Mouse (Mus musculus): ENCODE results near the gene Fam43a. TPM values are rescaled to one million over a fixed set of nuclear protein-coding genes. Genes with fewer than 3 reads are reported as not detected.

The Fam43a gene
- polyA plus RNA-seq, 1 experiment from 2014 or later: 14.2 TPM

DNA sequence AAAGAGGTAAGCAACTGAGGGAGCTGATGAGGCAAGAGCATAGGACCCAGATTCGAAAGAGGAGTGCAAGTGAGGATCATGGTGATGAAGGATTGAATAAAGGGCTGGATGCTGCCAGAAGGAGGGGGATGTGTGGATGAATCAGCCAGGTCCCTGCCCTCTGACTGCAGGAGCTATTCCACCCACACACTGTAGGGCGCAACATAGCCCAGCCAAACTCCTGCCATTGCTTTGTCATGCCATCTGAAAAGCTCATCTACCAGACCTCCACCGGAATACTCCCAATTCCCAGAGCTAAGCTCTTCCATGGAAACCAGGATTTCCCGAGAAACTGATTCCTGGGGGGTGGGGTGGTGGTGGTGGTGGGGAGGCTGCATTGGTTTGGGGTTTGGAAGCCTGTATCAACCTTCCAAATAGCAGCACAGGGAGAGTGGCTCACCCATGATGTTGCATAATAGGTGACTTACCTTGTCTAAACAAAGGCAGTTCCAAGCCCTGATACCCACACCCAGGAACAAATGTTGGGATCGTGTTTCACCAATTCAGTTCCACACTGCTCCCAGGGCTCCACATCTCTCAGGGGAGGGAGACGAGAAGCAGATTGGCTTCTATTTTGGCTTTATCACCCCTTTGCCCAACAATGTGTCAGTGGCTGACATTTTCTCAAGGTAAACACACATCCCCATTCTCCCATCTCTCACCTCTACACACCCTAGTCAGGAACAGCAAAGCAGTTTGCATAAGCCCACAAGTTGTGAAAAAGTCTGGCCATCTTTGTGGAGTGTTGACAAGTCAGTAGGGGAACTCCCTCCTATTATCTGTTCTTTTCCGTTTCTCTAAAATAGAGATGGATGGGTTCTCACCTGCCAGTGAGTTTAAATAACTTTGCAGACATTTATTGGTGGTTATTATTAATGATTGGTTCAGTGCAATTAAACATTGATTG lies 9.0 kb upstream of the Fam43a start:
- Histone ChIP-seq H3K27me3 (ENCODE audit: control insufficient read depth, insufficient read depth, low read length) (no peaks in the 10 kb centered on the region), H3K9ac (ENCODE audit: low read length) (no peak overlapping the region), H3K4me2 (replicated peaks; ENCODE audit: low read depth) (no peak overlapping the region), H3K4me1 (replicated peaks; ENCODE audit: control insufficient read depth, insufficient read depth) (no peaks in the 10 kb centered on the region), H3K9me3 (ENCODE audit: control insufficient read depth, low read length) (no peaks in the 10 kb centered on the region), H3K4me3 (ENCODE audit: low read depth, low read length) (no peak overlapping the region), H3K36me3 (ENCODE audit: control insufficient read depth, insufficient read depth, low read length) (no peaks in the 10 kb centered on the region; the same call in 1 of the 2 replicates), H3K27ac (replicated peaks) (peak overlapping the region; percentile 63)
- no peak for TF ChIP-seq EP300 (optimal IDR thresholded peaks at IDR 0.05)
- TF ChIP-seq CTCF (IDR thresholded peaks at IDR 0.05; ENCODE audit: low read depth): peak; percentile 30; the same call in 1 of the 2 replicates
- 23% methylated on average over 7 of the region's 7 CpGs for WGBS
- ATAC-seq (ENCODE audit: low FRiP score, low TSS enrichment): peak; percentile 36; the same call in 1 of the 2 replicates
- DNase-seq (ENCODE audit: low spot score): peak; percentile 48

DNA sequence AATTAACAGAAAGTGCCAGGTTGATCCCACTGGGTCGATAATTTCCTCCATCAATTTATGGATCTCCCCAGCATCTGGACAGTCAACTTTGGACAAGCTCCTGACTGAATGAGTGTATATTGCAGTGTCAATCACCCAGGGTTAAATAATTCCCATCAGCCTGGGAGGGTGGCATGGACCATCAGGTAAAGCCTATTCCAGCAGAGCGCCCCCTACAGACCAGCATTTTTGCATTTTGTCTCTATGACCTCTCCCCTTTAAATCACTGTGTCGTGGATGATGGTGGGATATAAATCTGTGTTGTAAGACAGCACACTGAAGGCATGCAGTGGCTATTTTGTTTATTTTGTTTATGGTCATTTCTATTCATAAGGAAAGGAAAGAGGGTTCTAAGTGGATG lies 7.5 kb upstream of the Fam43a start:
- WGBS: 44% methylated on average over 3 of the region's 3 CpGs

DNA sequence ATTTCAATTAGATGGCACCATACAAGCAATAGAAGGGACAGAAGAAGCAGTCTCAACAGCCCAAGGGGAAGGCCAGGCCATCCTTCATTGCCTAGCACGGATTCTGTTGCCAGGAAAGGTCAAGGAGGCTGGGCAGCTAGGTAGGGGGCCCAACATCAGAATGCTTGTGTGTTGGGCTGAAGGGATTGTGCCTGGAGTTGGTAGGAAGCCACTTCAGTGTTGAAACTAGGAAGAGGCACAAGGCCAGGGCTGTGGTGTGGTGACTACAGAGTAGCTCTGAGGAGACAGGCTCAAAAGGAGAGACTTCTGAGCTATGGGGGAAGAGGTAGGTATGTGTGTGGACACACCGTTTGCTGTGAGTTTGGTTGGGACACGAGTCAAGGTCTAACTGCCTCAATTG lies 4.2 kb upstream of the Fam43a start:
- H3K4me1 ChIP-seq (replicated peaks; ENCODE audit: control insufficient read depth, insufficient read depth): no peaks in the 10 kb centered on the region
- H3K9me3 ChIP-seq (ENCODE audit: control insufficient read depth, low read length): no peaks in the 10 kb centered on the region
- H3K9ac ChIP-seq (ENCODE audit: low read length): no peak overlapping the region
- H3K36me3 ChIP-seq (ENCODE audit: control insufficient read depth, insufficient read depth, low read length): no peaks in the 10 kb centered on the region
- ATAC-seq (ENCODE audit: low FRiP score, low TSS enrichment) (no peak), DNase-seq (ENCODE audit: low spot score) (no peak)
- 43% methylated on average over 3 of the region's 3 CpGs for WGBS
- no peaks in the 10 kb centered on the region for H3K27me3 ChIP-seq (ENCODE audit: control insufficient read depth, insufficient read depth, low read length)
- TF ChIP-seq CTCF (IDR thresholded peaks at IDR 0.05; ENCODE audit: low read depth) (no peak), EP300 (optimal IDR thresholded peaks at IDR 0.05) (no peak)
- H3K4me3 ChIP-seq (ENCODE audit: low read depth, low read length): no peak overlapping the region
- no peak overlapping the region for H3K4me2 ChIP-seq (replicated peaks; ENCODE audit: low read depth)
- no peak overlapping the region for H3K27ac ChIP-seq (replicated peaks)

More for the DNA sequence above, 7.5 kb upstream of the Fam43a start:
- no peaks in the 10 kb centered on the region for H3K36me3 ChIP-seq (ENCODE audit: control insufficient read depth, insufficient read depth, low read length)
- no peaks in the 10 kb centered on the region for H3K9me3 ChIP-seq (ENCODE audit: control insufficient read depth, low read length)
- H3K4me2 ChIP-seq (replicated peaks; ENCODE audit: low read depth): no peak overlapping the region
- no peak overlapping the region for H3K9ac ChIP-seq (ENCODE audit: low read length)
- H3K4me1 ChIP-seq (replicated peaks; ENCODE audit: control insufficient read depth, insufficient read depth): no peaks in the 10 kb centered on the region
- no peak overlapping the region for H3K27ac ChIP-seq (replicated peaks)
- no peak for ATAC-seq (ENCODE audit: low FRiP score, low TSS enrichment)
- DNase-seq (ENCODE audit: low spot score): no peak
- no peaks in the 10 kb centered on the region for H3K27me3 ChIP-seq (ENCODE audit: control insufficient read depth, insufficient read depth, low read length)
- H3K4me3 ChIP-seq (ENCODE audit: low read depth, low read length): no peak overlapping the region
- TF ChIP-seq CTCF (IDR thresholded peaks at IDR 0.05; ENCODE audit: low read depth) (peak; percentile 43), EP300 (optimal IDR thresholded peaks at IDR 0.05) (no peak)

DNA sequence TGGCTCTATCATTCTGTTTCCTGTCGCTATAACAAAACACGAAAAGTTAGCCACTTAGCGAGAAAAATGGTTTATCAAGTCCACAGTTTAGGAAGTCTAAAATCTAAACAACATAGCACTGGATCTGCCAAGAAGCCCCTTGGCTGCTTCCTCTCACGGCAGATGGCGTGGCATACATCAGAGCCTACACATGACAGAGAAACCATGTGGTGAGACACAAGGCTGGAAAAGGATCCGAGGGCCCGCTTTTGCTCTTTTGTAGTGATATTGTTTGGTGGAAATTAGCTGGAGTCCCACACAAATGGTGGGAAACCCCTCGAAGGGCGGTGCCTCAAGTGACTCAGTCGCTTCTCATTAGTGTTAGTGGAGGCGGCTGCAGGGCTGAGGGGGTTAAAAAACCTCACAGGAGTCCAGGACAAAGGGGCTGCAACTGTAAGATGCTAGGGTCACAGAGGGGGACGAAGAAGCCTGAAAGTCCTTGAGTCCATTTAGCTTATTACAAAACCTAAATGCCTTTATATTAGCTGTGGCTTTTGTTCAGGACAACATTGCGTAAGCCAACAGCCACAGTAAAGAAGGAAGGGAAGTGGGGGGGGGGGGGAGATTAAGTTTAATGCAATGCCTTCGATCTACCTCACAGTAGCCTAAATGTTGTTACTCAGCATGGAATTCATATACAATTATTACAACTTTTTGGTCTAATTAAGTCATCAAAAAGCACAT lies 3.5 kb upstream of the Fam43a start:
- 53% methylated on average over 14 of the region's 14 CpGs for WGBS
- Histone ChIP-seq H3K9me3 (ENCODE audit: control insufficient read depth, low read length) (no peaks in the 10 kb centered on the region), H3K36me3 (ENCODE audit: control insufficient read depth, insufficient read depth, low read length) (no peaks in the 10 kb centered on the region), H3K27me3 (ENCODE audit: control insufficient read depth, insufficient read depth, low read length) (no peaks in the 10 kb centered on the region), H3K4me2 (replicated peaks; ENCODE audit: low read depth) (no peak overlapping the region), H3K9ac (ENCODE audit: low read length) (no peak overlapping the region), H3K4me1 (replicated peaks; ENCODE audit: control insufficient read depth, insufficient read depth) (no peaks in the 10 kb centered on the region), H3K27ac (replicated peaks) (no peak overlapping the region), H3K4me3 (ENCODE audit: low read depth, low read length) (no peak overlapping the region)
- TF ChIP-seq CTCF (IDR thresholded peaks at IDR 0.05; ENCODE audit: low read depth) (no peak), EP300 (optimal IDR thresholded peaks at IDR 0.05) (no peak)
- ATAC-seq (ENCODE audit: low FRiP score, low TSS enrichment) (no peak), DNase-seq (ENCODE audit: low spot score) (no peak)

DNA sequence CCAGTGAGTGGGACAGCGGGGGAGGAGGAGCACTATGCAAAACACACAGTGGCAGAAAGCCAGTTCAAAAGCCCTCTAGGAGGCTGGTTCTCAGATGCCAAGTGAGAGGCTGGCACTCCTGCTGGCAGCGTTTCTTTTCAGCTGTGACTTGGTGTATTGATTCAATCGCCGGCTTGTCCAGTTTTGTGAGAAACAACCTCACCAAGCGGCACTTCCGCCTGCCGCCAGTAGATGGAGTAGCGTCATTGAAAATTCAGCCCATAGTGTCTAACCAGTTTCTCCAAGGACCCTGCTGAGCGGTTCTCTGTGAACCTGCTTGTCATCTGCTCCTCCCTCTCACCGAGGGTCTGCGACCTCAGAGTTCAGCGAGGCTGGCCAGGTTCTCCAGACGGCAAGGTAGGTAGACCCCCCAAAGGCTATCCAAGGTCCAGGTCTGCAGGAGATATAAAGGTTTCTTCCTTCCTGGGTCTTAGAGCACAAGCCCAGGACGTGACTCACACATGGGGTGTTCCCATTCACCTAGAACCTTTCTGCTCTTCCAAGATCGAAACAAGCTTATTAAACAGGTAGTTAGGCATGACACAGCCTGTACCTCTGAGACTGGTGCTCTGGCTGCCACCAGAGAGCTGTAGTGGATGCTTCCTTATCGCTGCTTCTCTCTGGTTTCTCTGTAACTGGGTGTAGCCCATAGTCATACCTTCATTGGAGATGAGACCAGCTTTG lies 2.4 kb upstream of the Fam43a start:
- Histone ChIP-seq H3K4me2 (replicated peaks; ENCODE audit: low read depth) (peak overlapping the region; percentile 44), H3K9me3 (ENCODE audit: control insufficient read depth, low read length) (no peaks in the 10 kb centered on the region), H3K4me3 (ENCODE audit: low read depth, low read length) (no peak overlapping the region), H3K27ac (replicated peaks) (peak overlapping the region; percentile 58; the same call in 1 of the 2 replicates), H3K9ac (ENCODE audit: low read length) (no peak overlapping the region), H3K36me3 (ENCODE audit: control insufficient read depth, insufficient read depth, low read length) (no peaks in the 10 kb centered on the region), H3K4me1 (replicated peaks; ENCODE audit: control insufficient read depth, insufficient read depth) (peaks cover 4% of the 10 kb centered on the region; the same call in 1 of the 2 replicates), H3K27me3 (ENCODE audit: control insufficient read depth, insufficient read depth, low read length) (no peaks in the 10 kb centered on the region)
- DNase-seq (ENCODE audit: low spot score) (peak; percentile 93), ATAC-seq (ENCODE audit: low FRiP score, low TSS enrichment) (peak; percentile 50)
- 9% methylated on average over 16 of the region's 16 CpGs for WGBS
- no peak for TF ChIP-seq EP300 (optimal IDR thresholded peaks at IDR 0.05)
- peak; percentile 92 for TF ChIP-seq CTCF (IDR thresholded peaks at IDR 0.05; ENCODE audit: low read depth)

Data from stomach, postnatal 0 days (tissue).